Mouse (Mus musculus): ENCODE data around the gene Palld.

Palld gene

DNA sequence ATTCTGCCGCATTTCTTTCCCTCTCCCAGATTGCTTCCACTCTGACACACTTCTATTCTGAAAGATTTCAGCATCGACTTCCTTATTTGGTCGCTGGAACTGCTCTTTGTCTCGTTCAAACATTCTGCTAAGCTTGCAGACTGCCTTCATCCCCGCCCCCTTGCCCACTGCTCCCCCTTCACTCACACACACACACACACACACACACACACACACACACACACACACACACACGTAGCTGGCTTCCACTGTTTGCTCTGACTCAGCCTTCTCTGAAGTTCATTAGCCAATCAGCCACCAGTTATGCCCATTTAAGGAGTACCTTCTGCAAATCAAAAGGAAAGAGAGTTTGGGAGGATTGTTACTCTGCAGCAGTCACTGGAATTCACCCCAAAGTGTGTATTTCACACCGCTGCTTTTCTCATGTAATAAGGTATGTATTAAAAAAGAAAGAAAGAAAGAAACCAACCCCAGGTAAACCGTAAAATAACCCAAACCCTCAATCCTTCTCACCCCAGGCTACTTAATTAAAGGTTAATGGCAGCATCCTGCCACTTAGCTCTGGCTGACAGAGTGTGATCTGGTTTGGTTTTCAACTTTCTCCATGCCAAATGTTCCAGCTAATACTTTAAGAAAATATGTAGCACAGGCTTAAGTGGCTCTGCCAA, 295.6 kb downstream of the Palld start:
- ATAC-seq (ENCODE audit: insufficient number of reproducible peaks, low FRiP score, low TSS enrichment), result no peak

DNA sequence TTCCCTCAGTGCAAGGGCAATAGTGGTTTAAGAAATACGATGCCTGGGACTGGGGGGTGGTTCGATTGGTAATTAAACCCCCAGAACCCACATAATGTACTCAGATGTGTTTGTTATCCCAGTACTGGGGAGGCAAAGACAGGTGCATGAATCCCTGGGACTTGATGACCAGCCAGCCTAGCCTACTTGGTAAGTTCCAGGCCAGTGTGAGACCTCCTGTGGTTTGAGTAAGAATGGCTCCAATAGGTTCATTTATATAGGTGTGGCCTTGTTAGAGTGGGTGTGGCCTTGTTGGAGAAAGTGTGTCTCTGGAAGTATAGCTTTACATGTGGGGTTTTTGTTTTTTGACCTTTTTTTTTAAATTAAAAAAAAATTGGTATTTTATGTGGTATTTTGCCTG, 297.6 kb downstream of the Palld start:
- no peak for ATAC-seq (ENCODE audit: insufficient number of reproducible peaks, low FRiP score, low TSS enrichment)

DNA sequence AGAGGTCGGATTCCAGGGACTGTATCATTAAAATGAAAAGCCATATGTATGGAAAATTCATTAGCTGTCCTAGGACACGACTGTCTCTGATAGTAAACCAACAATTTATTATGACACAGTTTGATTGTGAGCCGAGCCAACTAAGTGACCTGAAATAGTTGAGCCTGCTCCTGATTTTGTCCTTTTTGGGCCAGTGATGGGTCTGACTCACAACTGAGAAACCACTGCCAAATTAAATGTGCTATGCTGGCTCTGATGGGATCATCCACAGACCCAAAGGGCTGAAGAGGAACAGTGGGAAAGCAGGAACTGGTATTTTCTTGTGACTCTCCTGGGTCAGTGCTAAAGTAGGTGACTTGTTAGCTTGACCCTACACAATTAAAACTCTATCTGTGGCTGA, 305.6 kb downstream of the Palld start:
- no peak for ATAC-seq (ENCODE audit: insufficient number of reproducible peaks, low FRiP score, low TSS enrichment)

DNA sequence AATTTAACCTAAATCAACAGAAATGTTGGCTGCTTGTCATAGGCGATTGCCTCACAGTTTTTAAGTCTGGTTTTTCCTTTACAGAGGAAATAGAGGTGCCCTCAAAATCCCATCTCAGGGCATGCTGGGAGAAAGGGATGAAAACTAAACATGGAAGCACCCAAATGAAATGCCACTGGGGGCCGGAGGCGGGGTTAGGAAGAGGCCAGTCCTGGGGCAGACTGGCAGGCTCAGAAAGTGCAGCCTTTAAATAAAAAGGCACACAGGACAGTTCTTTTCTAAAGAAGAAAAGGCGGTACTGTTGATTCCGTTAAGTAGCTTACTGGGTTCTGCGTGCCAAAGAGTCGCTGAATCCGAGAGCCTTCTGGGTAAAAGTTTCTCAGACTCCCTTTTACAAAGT, 311.0 kb downstream of the Palld start:
- 0 out of 2 replicates have a peak, but pooled peaks have one; percentile 4 for ATAC-seq (ENCODE audit: insufficient number of reproducible peaks, low FRiP score, low TSS enrichment)

DNA sequence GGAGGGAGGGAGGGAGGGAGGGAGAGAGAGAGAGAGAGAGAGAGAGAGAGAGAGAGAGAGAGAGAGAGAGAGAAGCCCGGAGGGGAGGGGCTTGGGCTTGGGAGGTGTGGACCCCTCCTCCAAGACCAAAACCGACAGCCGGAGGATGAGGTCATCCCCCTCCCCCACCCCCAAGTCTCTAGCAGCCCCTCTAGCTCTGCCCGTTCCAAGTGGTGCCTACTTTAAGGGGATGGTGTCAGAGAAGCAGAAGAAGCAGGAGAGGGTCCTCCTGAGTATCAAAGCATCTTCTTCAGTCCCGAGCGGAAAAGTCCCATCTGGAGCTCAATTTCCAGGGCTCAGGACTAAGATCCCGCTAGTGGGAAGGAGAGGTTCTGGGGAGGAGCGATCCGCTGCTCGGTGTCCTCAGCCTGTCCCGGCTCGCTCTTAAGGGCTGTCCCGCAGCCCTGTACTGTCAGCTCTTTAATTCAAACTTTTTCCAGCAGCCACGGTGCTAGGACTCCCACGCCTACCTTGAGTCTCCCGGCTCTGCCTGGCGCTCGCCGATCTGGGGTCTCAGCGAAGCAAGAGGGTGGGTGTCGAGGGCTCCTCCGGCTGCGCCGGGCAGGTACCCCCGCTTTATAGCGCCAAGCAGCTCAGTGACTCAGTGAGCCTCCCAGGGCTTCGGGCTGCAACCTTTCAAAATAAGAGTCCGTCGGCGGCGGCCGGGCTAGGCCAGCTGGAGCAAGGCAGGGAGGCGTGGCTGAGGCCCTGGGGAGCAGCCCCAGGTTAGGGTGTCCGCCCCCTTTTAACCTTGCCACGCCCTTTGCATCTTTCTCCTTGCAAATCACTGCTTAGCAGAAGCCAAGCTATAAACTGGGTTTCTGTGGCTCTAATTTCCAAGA, 311.7 kb downstream of the Palld start:
- ATAC-seq (ENCODE audit: insufficient number of reproducible peaks, low FRiP score, low TSS enrichment), result peak; percentile 69

DNA sequence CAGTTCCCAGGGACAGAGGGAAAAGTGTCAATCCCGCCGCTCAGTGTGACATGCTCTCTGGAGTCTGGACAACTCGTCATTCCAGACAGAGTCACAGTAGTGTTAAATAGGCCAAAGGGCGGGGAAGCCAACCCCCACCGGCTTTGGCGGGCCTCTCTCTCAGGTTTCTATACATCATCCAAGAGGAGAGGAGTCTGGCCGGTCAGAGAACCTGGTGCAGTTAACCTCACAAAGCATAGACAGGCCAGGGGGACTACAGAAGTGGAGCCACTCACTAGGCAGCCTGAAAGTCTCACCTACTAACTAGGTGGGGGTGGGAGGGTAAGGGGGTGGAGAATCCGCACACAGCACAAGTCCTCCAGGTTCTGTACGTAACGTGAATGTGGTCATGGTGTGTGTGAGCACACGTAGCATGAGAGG, 312.5 kb downstream of the Palld start:
- ATAC-seq (ENCODE audit: insufficient number of reproducible peaks, low FRiP score, low TSS enrichment), result peak; percentile 39; the same call in 1 of the 2 replicates

DNA sequence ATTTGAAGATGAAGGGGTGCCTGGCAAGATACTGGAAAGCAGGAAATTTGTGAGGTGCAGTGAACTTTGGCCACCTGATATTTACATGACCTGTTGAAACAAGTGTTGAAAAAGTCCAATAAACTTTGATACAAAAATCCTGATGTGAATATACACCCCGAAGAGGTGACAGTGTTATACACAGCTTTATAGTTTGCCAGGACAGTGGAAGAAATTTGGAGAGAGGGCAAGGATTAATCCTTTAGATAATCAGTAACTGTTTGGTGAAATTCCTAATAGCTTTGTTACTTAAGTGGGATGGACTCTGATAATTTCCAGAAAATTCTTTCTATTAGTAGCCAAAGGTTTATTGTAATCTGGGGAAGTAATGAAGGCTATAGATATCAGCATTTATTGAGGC, 314.2 kb downstream of the Palld start:
- no peak for ATAC-seq (ENCODE audit: insufficient number of reproducible peaks, low FRiP score, low TSS enrichment)

DNA sequence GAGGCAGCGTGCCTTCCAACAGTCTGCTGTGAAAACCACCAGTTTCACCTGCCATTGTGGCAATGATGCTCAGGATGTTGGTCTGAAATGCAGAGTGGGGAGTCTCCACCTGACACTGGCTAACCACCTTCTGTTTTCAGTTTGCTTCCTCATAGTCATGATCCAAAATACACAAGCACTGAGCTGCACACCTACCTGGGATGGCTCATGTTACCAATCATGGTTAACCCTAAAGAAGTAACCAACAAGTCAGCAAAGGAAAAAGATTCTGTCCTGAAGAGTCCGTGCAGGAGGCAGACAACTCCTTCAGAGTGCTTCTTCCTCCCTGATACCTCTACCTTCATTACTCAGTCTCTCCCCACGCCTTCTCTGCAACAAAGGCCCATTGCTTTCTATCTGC, 314.8 kb downstream of the Palld start:
- no peak for ATAC-seq (ENCODE audit: insufficient number of reproducible peaks, low FRiP score, low TSS enrichment)

DNA sequence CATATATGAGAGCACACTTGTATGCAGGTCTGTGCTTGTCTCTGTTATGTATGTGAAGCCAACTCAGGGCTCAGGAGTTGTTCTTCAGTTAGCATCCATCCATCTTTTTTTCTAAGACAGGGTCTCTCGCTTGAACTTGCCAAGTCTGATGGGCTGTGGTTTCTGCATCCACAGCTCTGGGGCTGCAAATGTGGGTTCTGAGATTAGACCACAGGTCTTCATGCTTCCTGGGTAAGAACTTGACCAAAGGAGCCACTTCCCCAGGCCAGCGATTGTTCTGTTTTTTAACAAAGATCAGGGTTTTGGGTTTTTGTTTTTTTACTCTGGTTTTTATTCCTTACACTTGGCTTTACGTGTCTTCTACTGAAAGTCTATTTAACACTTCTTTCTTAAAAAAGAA, 316.0 kb downstream of the Palld start:
- ATAC-seq (ENCODE audit: insufficient number of reproducible peaks, low FRiP score, low TSS enrichment), result no peak

DNA sequence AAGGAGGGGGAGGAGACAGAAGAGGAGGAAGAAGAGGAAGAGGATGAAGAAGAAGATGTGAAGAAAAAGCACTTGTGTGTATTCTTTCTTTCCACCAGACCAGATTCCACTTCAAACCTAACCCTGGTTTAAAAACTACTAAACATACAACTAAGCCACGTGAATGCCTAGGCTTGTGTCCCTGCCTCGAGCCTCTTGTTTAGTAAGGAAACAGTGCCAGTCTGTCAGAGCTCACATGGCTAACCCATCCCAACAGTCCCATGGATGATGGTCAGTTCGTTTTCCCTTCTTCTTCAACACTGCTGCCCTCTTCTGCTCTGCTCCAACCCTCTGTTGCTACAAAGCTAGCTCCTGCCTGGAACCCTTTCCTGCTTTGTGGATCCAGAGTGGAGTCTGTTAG, 316.7 kb downstream of the Palld start:
- ATAC-seq (ENCODE audit: insufficient number of reproducible peaks, low FRiP score, low TSS enrichment), result no peak

DNA sequence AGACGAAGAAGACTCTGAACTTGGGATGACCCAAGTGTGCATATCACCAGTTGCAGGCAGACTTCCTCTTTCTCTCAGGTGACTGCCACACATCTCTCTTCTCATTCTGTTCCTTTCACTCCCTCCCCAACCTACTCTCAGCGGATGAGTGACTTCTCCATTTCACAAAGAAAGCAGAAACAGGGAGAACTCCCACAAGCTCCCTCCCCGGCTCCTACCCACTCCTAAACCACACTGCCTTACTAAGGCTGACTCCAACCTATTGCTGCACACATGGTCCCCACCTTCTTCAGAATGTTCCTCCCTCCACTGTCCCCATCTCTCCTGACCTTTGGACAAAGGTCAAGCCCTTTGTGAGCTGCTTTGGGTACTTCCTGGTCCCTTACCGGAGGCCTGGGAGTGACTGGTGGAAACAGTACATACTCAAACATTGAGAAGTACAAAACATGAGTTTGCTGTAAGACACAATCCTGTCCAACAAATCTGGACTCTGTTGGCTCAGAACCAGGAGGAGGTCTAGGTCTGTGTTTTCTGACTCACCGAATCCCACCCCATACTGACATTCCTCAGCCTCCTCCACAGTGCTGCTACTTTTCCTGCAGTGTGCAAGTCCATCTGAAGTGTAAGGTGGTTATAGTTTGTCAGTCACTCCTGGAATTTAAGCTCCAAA, 317.6 kb downstream of the Palld start:
- ATAC-seq (ENCODE audit: insufficient number of reproducible peaks, low FRiP score, low TSS enrichment), result no peak

DNA sequence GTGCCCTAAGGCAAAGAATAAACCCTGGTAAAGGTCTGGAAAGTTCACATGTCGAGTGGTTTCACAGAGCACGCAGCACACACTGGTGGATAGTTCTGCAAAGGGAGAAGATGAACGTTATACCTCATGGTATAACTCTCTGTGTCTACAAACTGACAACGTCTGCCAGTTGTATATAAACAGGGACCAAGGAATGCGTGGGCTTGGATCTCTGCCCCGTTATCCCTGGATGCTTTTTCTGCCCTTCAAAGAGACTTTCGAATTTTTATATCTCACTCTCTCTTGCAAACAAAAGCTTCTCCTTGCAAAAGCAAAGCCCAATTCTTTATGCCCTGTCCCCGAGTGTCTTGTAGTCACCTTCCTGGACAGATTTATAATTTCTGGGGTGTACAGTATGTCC, 319.9 kb downstream of the Palld start:
- no peak for ATAC-seq (ENCODE audit: insufficient number of reproducible peaks, low FRiP score, low TSS enrichment)

DNA sequence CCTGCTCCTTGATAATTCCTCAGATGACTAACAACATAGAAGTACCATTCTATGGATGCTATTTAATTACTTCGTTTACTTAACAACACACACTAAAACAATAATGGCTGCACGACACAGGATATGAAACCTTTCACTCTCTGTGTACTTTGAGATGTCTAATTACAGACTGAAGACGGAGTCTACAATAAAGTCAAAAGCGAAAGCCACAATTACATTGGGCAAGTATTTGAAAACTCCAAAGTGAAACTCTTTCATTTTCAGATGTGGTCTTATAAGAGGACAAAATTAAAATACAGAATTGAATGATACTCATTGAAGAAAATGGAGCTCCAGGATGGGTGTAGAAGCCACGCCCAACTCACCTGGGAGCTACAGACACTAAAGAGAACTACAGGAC, 321.2 kb downstream of the Palld start:
- no peak for ATAC-seq (ENCODE audit: insufficient number of reproducible peaks, low FRiP score, low TSS enrichment)

DNA sequence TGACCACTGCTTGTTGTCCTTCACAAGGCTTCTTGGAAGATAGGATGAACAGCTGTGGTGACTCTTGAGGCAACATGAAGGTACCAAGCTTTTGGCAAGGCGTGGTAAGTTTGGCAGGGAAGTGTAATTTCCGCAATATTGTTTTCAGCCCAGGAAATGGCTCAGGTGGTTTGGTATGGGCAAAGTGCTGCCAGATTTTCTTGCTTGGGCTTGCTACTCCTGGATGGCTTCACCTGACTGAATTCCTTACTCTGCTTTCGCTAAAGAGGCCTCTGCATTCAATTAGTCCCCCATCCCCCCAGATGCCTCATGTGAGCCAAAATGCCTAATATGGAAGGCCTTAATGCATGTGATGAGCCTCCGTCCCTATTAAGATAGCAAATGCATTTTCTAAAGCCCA, 322.7 kb downstream of the Palld start:
- no peak for ATAC-seq (ENCODE audit: insufficient number of reproducible peaks, low FRiP score, low TSS enrichment)

DNA sequence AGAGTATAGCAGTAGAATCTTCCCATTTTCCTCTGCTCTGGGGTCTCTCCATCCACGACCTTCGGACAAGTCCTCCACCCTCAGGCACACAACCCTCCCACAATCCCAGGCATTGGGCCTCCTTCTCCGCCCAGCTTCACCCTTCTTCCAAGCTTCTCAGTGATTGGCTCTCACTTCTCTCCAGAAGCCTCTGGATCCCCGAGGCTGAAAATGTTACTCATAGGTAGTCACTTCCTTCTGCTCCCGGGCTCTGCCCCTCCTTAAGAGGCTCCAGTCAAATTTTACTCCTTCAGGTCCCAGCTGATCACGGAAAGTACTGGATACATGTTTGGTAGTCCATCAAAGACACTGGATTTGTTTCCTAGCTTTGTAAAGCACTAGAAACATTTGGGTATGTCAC, 323.7 kb downstream of the Palld start:
- no peak for ATAC-seq (ENCODE audit: insufficient number of reproducible peaks, low FRiP score, low TSS enrichment)

DNA sequence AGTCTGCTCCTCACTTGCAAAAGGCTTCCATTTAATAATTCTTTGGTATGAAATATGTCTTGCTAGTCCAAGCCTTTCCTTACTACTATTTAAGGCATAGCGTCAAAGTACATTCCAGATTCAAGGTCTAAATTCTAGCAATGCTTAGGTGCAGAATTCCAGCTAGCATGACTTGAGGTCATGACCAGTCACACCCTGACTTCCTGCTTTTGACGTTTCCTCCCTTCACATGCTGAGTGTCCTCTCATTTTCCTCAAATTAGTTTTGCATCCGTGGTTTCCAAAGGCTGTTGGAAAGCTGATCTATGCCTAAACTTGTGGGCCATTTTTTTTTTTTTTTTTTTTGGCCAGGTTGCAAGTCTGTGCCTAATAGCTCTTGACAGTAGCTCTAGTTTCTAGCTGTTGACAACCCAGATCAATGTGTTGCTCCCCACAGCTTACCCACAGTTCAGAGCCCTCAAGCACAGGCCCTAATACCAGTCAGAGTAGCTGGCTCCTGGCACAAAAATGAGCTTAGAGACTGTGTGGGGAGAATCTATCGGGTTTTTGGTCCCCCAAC, 327.3 kb downstream of the Palld start:
- ATAC-seq (ENCODE audit: insufficient number of reproducible peaks, low FRiP score, low TSS enrichment), result no peak

DNA sequence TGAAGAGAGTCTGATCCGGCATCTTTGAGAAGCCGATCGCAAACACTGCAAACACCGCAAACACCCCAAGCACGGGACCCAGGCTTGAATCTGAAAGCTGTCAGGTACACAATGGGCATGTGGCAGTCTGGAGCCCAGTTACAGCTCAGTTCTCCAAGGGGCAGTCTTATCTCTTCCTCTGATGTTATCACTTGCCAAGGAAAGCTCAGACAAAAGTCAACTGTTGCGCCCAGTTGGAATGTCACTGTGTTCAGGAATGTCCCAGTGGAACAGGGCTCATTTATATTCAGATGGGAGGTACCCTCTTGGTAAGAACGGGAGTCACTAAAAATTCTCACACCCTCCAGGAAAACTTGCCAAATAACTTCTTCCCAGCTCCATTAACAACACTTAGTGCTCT, 328.0 kb downstream of the Palld start:
- no peak for ATAC-seq (ENCODE audit: insufficient number of reproducible peaks, low FRiP score, low TSS enrichment)

DNA sequence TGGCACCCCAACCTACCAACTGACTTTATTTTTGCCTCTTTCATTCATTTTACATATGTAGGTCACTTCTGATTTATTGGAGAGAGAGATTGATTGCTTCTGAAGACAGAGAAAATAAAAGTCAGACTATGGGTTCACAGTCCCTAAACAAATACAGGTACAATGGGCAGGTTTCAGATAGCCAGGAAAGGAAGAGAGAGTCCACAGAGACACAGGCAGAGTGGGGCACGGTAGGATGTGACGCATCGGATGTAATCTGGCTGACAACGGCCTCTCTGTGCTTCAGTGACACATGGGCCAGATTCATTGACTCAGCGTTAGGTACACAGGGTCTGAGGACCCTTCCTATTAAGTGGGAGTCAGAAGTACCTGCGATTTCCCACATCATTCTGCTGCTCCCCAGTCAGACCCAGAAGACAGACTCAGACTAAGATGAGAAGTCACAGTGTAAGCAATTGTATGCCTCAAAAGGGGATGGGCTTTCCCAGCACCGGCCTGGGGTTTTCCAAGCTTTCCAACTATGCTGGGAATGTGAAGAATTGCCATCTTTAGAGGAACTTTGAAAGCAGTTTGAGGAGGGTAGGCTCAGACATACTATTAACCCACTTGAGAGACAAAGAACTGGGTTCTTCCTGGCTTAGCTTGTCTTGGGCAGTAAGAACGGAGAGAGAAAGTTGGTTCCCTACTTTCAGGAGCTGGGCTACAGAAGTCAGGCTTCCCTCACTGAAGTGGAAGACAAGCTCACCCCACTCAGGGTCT, 329.1 kb downstream of the Palld start:
- no peak for ATAC-seq (ENCODE audit: insufficient number of reproducible peaks, low FRiP score, low TSS enrichment)

DNA sequence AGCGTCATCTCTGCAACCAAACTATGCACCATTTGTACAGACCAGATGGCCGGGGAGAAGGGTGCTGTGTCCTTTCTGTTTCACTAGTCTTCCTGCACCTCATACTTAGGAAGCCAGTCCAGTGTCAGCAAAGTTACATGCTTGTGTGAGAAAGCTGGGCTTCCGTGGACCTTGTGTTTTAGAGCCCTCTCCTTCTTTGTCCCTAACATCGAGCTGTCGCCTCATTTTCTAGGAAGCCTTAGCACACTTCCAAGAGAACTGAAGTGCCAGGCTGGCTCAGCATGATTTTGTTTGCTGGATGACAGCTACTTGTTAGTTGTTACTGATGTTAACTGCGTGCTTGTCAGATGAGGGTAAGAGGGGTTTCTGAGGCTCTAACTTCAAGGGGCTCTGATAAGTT, 329.8 kb downstream of the Palld start:
- ATAC-seq (ENCODE audit: insufficient number of reproducible peaks, low FRiP score, low TSS enrichment), result no peak

DNA sequence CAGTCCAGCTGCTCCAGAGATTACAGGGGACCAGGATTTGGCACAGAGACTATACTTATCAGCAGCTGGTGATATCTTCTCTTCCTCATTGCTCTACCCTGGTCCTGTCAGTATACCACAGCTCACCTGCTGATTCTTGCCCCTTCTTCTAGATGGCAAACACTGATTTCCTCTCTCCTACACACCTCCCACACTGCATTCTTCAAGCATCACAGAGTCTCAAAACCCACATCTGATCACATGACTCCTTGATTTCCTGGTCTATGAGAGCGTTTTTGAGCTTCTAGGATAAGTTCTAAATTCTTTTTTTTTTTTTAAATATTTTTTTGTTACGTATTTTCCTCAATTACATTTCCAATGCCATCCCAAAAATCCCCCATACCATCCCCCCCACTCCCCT, 331.9 kb downstream of the Palld start:
- ATAC-seq (ENCODE audit: insufficient number of reproducible peaks, low FRiP score, low TSS enrichment), result no peak

All from cerebellum, adult (tissue).